Mouse (Mus musculus) G1E (cell line): ENCODE results near the gene Sh3bgr. TPM values are rescaled to one million over a fixed set of nuclear protein-coding genes. Genes with fewer than 3 reads are reported as not detected.

Source experiments
- ATAC-seq: 2 replicates; pipeline ENCODE4 v1.8.0; 2016; ENCODE audit warnings: mild to moderate bottlenecking; ENCODE audit not compliant: insufficient number of reproducible peaks, poor library complexity, low FRiP score, severe bottlenecking; ENCODE audit errors: extremely low read depth
- DNase-seq: peaks from one replicate; pipeline ENCODE4 v3.0.0; 2012; ENCODE audit warnings: low spot score
- H3K27me3 ChIP-seq: 2 replicates; pipeline ENCODE4 v1.6.1; 2012; ENCODE audit warnings: mild to moderate bottlenecking, low read length, inconsistent platforms; ENCODE audit not compliant: insufficient read depth
- H3K36me3 ChIP-seq: replicated peaks from 2 replicates; pipeline ENCODE3; 2012; ENCODE audit warnings: mild to moderate bottlenecking, inconsistent platforms
- H3K4me1 ChIP-seq: 2 replicates; pipeline ENCODE4 v1.6.1; 2012; ENCODE audit warnings: low read depth, low read length, inconsistent platforms, mixed read lengths; ENCODE audit not compliant: insufficient read depth
- H3K4me3 ChIP-seq: 2 replicates; pipeline ENCODE4 v1.5.1; 2012; ENCODE audit warnings: low read depth, mild to moderate bottlenecking, inconsistent platforms, low read length, moderate library complexity, mixed read lengths
- H3K9me3 ChIP-seq: replicated peaks from 2 replicates; pipeline ENCODE4 v1.6.1; 2012; ENCODE audit warnings: inconsistent platforms
- CTCF ChIP-seq: IDR thresholded peaks from 2 replicates; pipeline ENCODE4 v1.5.1; 2012; ENCODE audit warnings: low read depth, low read length, inconsistent platforms, mixed read lengths
- GATA1 ChIP-seq: IDR thresholded peaks from 2 replicates; pipeline ENCODE4 v1.6.1; 2012; ENCODE audit warnings: borderline replicate concordance, low read length, inconsistent platforms, mixed read lengths
- GATA2 ChIP-seq: IDR thresholded peaks from 2 replicates; pipeline ENCODE4 v1.6.1; 2012; ENCODE audit warnings: low read depth, low read length, inconsistent platforms, borderline replicate concordance
- POLR2AphosphoS5 ChIP-seq: IDR thresholded peaks from 2 replicates; pipeline ENCODE4 v1.6.1; 2012; ENCODE audit warnings: low read depth, low read length, inconsistent platforms; ENCODE audit not compliant: insufficient replicate concordance
- TAL1 ChIP-seq: conservative IDR thresholded peaks from 2 replicates; pipeline ENCODE4 v1.6.1; 2012; ENCODE audit warnings: low read depth, low read length, inconsistent platforms, mixed read lengths
- polyA plus RNA-seq: library from polyadenylated mRNA; stranded (reverse); fragments of >175 nt; gene quantifications from 2 replicates; pipeline ENCODE4 v1.2.3, GENCODE M21; 2012
- total RNA-seq, 2 experiments: library from RNA; stranded (forward) in 1 of 2; stranded (reverse) in 1 of 2; fragments of 200-1000 nt in 1 of 2; fragments of >200 nt in 1 of 2; fragmentation: Nextera tagmentation in 1 of 2; gene quantifications; 2 replicates each; pipeline ENCODE4 v1.2.3; 2014 to 2017

Gene Sh3bgr
- total and polyA plus RNA-seq, 3 experiments: not detected

DNA sequence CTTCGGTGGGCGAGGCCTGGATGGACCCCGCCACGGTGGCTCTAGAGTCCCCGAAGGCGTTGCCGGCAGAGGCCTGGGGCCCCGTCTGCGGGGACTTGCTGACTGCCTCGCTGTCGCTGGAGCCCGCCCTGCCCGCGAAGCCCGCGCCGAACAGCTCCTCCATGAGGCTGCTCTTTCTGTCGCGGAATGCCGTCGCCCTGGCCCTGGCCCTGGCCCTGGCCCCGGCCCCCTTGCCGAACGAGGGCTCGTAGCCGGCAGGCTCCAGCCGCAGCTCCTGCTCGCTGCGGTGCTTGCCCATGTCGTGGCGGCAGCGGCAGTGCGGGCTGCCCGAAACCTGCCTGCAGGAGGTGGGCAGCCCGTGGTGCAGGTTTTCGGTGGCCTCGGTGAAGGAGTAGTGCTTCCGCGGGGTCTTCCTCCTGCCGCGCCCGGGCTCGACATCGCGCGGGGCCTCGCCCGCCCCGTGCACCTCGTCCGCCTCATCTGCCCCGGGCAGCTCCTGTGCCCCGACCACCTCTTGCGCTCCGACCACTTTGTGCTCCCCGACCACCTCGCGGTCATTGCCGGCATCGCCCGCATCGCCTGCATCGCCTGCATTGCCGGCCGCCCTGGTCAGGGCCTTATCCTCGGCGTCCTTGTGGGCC, 41.0 kb upstream of the Sh3bgr start:
- H3K36me3 ChIP-seq: peaks cover 61% of the 10 kb centered on the region
- DNase-seq (no peak), ATAC-seq (no peak)
- H3K4me1 ChIP-seq: no peaks in the 10 kb centered on the region
- peaks cover 8% of the 10 kb centered on the region for H3K9me3 ChIP-seq
- no peaks in the 10 kb centered on the region for H3K27me3 ChIP-seq
- H3K4me3 ChIP-seq: no peak overlapping the region
- TF ChIP-seq GATA2 (no peak), GATA1 (no peak), TAL1 (no peak), CTCF (no peak), POLR2AphosphoS5 (no peak)

DNA sequence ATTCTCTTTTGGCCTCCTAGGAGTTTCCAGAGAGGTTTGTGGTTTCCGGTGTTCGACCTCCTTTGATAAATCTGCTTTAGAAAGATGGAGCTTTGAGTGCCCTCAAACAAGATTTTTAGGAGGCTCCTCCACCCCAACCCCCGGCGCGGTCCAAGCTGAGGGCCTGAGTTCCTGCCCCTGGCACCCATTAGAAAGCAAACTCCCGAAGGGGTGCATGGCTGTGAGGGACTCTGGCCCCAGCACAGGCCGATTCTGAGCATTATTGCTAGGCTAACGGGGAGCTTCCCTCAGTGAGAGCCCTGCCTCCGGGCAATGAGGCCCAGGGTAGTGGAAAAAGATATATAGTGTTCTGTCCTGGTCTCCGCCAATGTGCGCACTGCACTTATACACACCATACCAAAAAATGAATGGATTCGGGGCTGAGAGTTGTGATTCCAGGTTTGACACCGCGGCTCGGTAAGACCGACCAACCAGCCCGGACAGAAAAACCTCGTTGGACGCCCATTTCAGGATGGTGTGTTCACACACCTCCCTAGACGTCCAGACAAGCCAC, 40.4 kb upstream of the Sh3bgr start:
- no peak overlapping the region for H3K4me3 ChIP-seq
- no peak for ATAC-seq
- no peak for TF ChIP-seq GATA1
- TF ChIP-seq CTCF: no peak
- no peak for TF ChIP-seq TAL1
- peaks cover 55% of the 10 kb centered on the region for H3K36me3 ChIP-seq
- H3K4me1 ChIP-seq: no peaks in the 10 kb centered on the region
- H3K9me3 ChIP-seq: peaks cover 8% of the 10 kb centered on the region
- DNase-seq: no peak
- H3K27me3 ChIP-seq: no peaks in the 10 kb centered on the region

DNA sequence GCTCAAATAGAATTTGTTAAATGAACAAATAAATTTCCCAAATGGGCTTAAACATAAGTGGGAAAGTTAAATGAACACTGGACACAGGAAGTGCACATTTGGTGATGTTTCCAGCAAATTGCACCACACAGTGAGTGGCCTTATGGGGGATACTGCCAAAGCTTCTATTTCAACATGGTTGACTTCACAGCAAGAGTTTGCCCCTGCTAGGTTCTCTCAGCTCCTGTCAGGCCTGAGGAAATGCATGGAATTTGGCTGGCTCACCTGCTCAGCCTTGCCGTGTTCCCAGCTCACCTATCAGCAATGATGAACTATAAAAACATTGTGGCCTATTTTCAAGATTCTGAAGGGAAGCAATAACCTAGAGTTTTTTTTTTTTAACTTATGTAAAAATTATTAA, 39.3 kb upstream of the Sh3bgr start:
- Histone ChIP-seq H3K9me3 (peaks cover 8% of the 10 kb centered on the region), H3K4me3 (no peak overlapping the region), H3K27me3 (no peaks in the 10 kb centered on the region), H3K4me1 (no peaks in the 10 kb centered on the region), H3K36me3 (peaks cover 44% of the 10 kb centered on the region)
- TF ChIP-seq GATA2 (no peak), GATA1 (no peak), CTCF (no peak), POLR2AphosphoS5 (no peak), TAL1 (no peak)
- ATAC-seq (no peak), DNase-seq (no peak)

GRCm38 (mm10) chr16:96161336-96161735, 38.9 kb upstream of the Sh3bgr start:
- H3K4me3 ChIP-seq: no peak overlapping the region
- H3K4me1 ChIP-seq: no peaks in the 10 kb centered on the region
- ATAC-seq (no peak), DNase-seq (no peak)
- H3K9me3 ChIP-seq: peaks cover 8% of the 10 kb centered on the region
- no peaks in the 10 kb centered on the region for H3K27me3 ChIP-seq
- TF ChIP-seq GATA2 (no peak), GATA1 (no peak), TAL1 (no peak), CTCF (no peak), POLR2AphosphoS5 (no peak)
- H3K36me3 ChIP-seq: peaks cover 41% of the 10 kb centered on the region

DNA sequence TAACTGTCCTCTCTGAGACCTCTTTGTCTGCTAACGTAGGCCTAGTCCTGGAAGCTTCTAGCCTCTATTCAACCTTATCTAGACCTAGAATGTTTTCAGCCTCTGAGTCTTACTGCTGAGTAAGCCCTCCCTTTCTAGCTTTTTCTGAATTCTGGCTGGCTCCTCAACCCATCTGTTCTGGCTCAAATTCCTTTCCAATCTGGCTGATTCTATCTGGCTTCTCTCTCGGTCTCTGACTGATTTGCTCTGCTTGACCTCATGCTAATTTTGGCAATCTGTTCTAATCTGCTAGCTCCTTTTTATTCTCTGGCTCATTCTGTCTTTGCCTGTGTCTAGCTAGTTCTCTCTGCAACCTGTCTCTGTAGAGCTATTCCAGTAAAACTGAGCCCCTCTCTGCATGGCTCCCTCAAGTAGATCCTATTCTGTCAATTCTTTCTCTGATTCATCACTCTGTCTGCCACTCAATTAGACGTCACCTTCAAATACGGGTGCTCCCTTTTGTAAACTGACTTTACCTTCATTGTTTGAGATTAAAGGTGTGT, 34.5 kb upstream of the Sh3bgr start:
- ATAC-seq (no peak), DNase-seq (no peak)
- no peaks in the 10 kb centered on the region for H3K27me3 ChIP-seq
- H3K4me3 ChIP-seq: no peak overlapping the region
- no peak for TF ChIP-seq GATA2
- no peak for TF ChIP-seq CTCF
- no peak for TF ChIP-seq TAL1
- no peak for TF ChIP-seq GATA1
- no peak for TF ChIP-seq POLR2AphosphoS5
- H3K4me1 ChIP-seq: no peaks in the 10 kb centered on the region
- no peaks in the 10 kb centered on the region for H3K9me3 ChIP-seq
- H3K36me3 ChIP-seq: peaks cover 3% of the 10 kb centered on the region

- Histone ChIP-seq H3K27me3 (no peaks in the 10 kb centered on the region), H3K9me3 (no peaks in the 10 kb centered on the region), H3K4me1 (no peaks in the 10 kb centered on the region), H3K4me3 (no peak overlapping the region), H3K36me3 (no peaks in the 10 kb centered on the region)
- ATAC-seq (no peak), DNase-seq (no peak)
- no peak for TF ChIP-seq GATA2
- no peak for TF ChIP-seq POLR2AphosphoS5
- TF ChIP-seq GATA1: no peak
- TF ChIP-seq CTCF: no peak
- TF ChIP-seq TAL1: no peak
Observed at GRCm38 (mm10) chr16:96168837-96169236, 31.4 kb upstream of the Sh3bgr start.
